Comparison of ENCODE assay signal across 16 mouse cellular contexts in genomic region chr7:44845006-44845405, GRCm38 (mm10).
"Had no signal": no experiment of that assay in that cellular context is flagged by ENCODE, and none has a peak within 500 bp of the region (broad histone marks: within the 10 kb centered on the region; RNA-seq: fewer than 3 reads in every experiment).

No protein-coding gene starts in this region.

- H3K4me3 ChIP-seq: lung, embryonic 15.5 days; midbrain, embryonic 13.5 days; midbrain, embryonic 15.5 days; neural tube, embryonic 12.5 days; stomach, embryonic 15.5 days had no signal

- DNase-seq: liver, postnatal 0 days; lung, adult 2 months; lung, postnatal 14 days; lung, postnatal 36 days; right cerebral cortex, postnatal 14 days; thymus, adult 2 months; thymus, postnatal 25 days; thymus, postnatal 4 days had no signal

- H3K9me3 ChIP-seq: lung, embryonic 15.5 days; midbrain, embryonic 13.5 days; midbrain, embryonic 15.5 days; neural tube, embryonic 12.5 days; stomach, embryonic 15.5 days had no signal

- H3K27ac ChIP-seq: lung, embryonic 15.5 days; macrophage; midbrain, embryonic 13.5 days; midbrain, embryonic 15.5 days; neural tube, embryonic 12.5 days; stomach, embryonic 15.5 days; stomach, postnatal 0 days had no signal

- ATAC-seq: liver, postnatal 0 days; lung, postnatal 0 days; midbrain, embryonic 13.5 days; midbrain, embryonic 15.5 days had no signal
